Mouse (Mus musculus) liver, embryonic 16.5 days (tissue): Measurements from ENCODE around the gene Nudt16l1. TPM values are rescaled to one million over a fixed set of nuclear protein-coding genes. Genes with fewer than 3 reads are reported as not detected.

Source experiments
- ATAC-seq: fragments of 200-750 bp; cut with Nextera tagmentation; 2 replicates; pipeline ENCODE4 v1.8.0; 2017; ENCODE audit warnings: low read depth, mild to moderate bottlenecking, moderate number of reproducible peaks, moderate library complexity
- H3K27ac ChIP-seq: fragments of 300-500 bp; sonication (generic); 2 replicates; pipeline ENCODE4 v1.5.1; 2014; ENCODE audit warnings: mild to moderate bottlenecking, low read length
- H3K27me3 ChIP-seq: fragments of 300-500 bp; sonication (generic); 2 replicates; pipeline ENCODE4 v1.6.1; 2014; ENCODE audit warnings: low read depth, low read length, mixed read lengths; ENCODE audit not compliant: control insufficient read depth, insufficient read depth
- H3K36me3 ChIP-seq: fragments of 300-500 bp; sonication (generic); 2 replicates; pipeline ENCODE4 v1.6.1; 2014; ENCODE audit warnings: mild to moderate bottlenecking; ENCODE audit not compliant: control insufficient read depth, insufficient read depth
- H3K4me1 ChIP-seq: fragments of 300-500 bp; sonication (generic); 2 replicates; pipeline ENCODE4 v1.6.1; 2014; ENCODE audit warnings: low read depth, low read length, mixed read lengths; ENCODE audit not compliant: control insufficient read depth
- H3K4me2 ChIP-seq: fragments of 300-500 bp; sonication (generic); 2 replicates; pipeline ENCODE4 v1.6.1; 2014; ENCODE audit warnings: low read depth, low read length, mixed read lengths
- H3K4me3 ChIP-seq: fragments of 300-500 bp; sonication (generic); 2 replicates; pipeline ENCODE4 v1.5.1; 2014; ENCODE audit warnings: low read depth, mild to moderate bottlenecking, low read length
- H3K9ac ChIP-seq: fragments of 300-500 bp; sonication (generic); 2 replicates; pipeline ENCODE4 v1.6.1; 2014; ENCODE audit warnings: low read depth, low read length
- H3K9me3 ChIP-seq: fragments of 300-500 bp; sonication (generic); replicated peaks from 2 replicates; pipeline ENCODE4 v1.6.1; 2016; ENCODE audit warnings: low read length; ENCODE audit not compliant: control insufficient read depth
- WGBS: fragments of 180-500 bp; shearing (Covaris S2); extraction: QIAGEN DNeasy Blood & Tissue Kit; methylation state at CpG from one replicate; pipeline ENCODE4 v1.1.7; 2014; ENCODE audit not compliant: insufficient replicate concordance; 5-methylcytosine and 5-hydroxymethylcytosine counted together
- polyA plus RNA-seq: library from polyadenylated mRNA; unstranded; fragments of >200 nt; fragmentation: Nextera tagmentation; extraction: Ambion mirVana; gene quantifications from 2 replicates; pipeline ENCODE4 v1.2.1, GENCODE M21; 2015

Nudt16l1 gene
- polyA plus RNA-seq, 1 experiment from 2014 or later, result 49.1 TPM

DNA sequence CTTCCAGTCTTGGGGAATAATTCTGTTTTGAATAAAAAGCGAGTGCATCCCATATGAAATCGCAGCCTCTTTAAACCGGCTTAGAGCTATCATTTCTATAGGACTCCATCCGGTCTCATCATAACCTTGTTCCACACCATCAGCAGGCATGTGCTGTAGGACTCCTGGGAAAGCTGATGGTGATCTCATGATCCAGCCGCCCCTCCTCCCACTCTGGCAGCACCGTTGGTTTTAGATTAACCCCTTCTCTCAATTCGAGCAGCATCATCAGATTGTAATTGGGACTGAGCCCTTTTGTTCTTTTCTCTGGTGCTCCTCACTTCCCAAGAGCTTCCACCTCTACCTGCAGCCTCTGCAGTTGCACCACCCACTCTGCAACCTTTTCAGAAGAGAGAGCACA is 37.4 kb upstream of the Nudt16l1 start:
- Histone ChIP-seq H3K27me3 (no peaks in the 10 kb centered on the region), H3K4me2 (no peak overlapping the region), H3K4me1 (peaks cover 24% of the 10 kb centered on the region), H3K27ac (no peak overlapping the region), H3K4me3 (no peak overlapping the region), H3K9ac (no peak overlapping the region), H3K9me3 (no peaks in the 10 kb centered on the region), H3K36me3 (no peaks in the 10 kb centered on the region)
- 65% methylated on average over 7 of the region's 7 CpGs for WGBS
- ATAC-seq, result no peak

DNA sequence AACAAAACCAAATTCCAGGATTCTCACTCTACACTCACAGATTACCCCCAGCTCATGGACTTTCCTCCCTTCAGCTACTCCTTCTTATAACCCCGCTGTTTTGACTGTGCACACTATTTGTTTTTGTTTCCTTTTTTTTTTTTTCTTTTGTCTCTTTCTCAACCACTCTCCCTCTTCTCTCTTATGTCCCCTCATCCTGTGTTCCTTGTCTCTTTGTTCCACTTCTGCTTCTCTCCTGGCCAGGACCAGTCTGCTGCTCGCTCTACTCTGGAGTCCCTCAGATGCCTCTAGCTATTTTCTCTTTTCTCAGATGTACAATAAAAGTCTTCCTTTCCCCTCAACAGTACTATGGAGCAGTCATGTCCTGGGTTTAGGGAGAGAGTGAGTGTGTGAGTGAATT is 36.2 kb upstream of the Nudt16l1 start:
- H3K36me3 ChIP-seq, result no peaks in the 10 kb centered on the region
- no peak overlapping the region for H3K4me2 ChIP-seq
- no peak overlapping the region for H3K9ac ChIP-seq
- H3K27me3 ChIP-seq, result no peaks in the 10 kb centered on the region
- H3K4me3 ChIP-seq, result no peak overlapping the region
- WGBS, result 60% methylated on average over 2 of the region's 2 CpGs
- no peak overlapping the region for H3K27ac ChIP-seq
- H3K9me3 ChIP-seq, result no peaks in the 10 kb centered on the region
- ATAC-seq, result no peak
- H3K4me1 ChIP-seq, result peaks cover 11% of the 10 kb centered on the region

DNA sequence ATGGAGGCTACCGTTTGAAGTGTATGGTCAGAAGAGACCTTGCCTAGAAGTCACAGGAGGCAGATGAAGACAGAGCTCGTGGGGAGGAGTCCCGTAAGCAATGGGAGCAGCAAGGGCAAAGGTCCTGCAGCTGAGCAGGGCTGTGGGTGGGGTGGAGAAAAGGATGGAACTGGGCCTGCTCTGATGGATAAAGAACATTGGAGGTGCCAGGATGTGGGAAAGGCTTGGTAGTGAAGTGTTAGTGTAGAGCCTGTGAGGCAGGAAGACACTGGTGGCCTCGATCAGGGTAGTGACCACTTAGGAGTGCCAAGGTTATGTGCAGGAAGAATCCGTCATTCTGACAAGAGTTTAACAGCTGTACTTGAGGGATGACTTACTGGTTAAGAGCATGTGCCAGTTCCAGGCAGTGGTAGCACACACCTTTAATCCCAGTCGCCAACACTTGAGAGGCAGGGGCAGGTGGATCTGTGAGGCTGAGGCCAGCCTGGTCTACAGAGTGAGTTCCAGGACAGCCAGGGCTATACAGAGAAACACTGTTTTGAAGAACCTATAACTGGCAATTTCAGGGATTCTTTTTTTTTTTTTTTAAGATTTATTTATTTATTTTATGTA is 35.0 kb upstream of the Nudt16l1 start:
- H3K4me1 ChIP-seq, result peaks cover 11% of the 10 kb centered on the region
- no peaks in the 10 kb centered on the region for H3K9me3 ChIP-seq
- no peaks in the 10 kb centered on the region for H3K36me3 ChIP-seq
- H3K4me2 ChIP-seq, result no peak overlapping the region
- H3K27ac ChIP-seq, result no peak overlapping the region
- H3K9ac ChIP-seq, result no peak overlapping the region
- peak; percentile 26; the same call in 1 of the 2 replicates for ATAC-seq
- 61% methylated on average over 6 of the region's 6 CpGs for WGBS
- no peak overlapping the region for H3K4me3 ChIP-seq
- no peaks in the 10 kb centered on the region for H3K27me3 ChIP-seq

DNA sequence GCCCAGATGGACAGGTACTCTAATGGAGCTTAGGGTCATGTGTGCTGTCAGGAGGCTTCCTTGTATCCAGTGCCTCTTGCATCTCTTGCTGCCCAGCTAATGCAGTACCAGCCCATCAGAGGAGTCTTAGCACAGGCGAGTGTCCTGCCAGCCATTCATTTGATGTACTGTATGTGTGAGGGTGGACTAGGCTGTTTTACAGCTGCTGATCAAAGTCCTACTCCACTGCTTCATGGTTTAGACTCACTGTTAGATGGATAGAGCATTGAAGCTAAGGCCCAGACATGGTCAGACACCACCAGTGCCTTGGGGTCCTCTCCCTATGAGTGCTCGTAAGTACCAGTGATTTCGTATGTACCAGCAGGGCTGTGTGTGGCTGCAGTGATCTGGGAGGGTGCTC is 33.7 kb upstream of the Nudt16l1 start:
- Histone ChIP-seq H3K27ac (no peak overlapping the region), H3K9me3 (no peaks in the 10 kb centered on the region), H3K4me3 (no peak overlapping the region), H3K4me2 (no peak overlapping the region), H3K4me1 (peaks cover 11% of the 10 kb centered on the region), H3K27me3 (no peaks in the 10 kb centered on the region), H3K9ac (no peak overlapping the region), H3K36me3 (no peaks in the 10 kb centered on the region)
- ATAC-seq, result no peak
- WGBS, result 67% methylated on average over 3 of the region's 3 CpGs

DNA sequence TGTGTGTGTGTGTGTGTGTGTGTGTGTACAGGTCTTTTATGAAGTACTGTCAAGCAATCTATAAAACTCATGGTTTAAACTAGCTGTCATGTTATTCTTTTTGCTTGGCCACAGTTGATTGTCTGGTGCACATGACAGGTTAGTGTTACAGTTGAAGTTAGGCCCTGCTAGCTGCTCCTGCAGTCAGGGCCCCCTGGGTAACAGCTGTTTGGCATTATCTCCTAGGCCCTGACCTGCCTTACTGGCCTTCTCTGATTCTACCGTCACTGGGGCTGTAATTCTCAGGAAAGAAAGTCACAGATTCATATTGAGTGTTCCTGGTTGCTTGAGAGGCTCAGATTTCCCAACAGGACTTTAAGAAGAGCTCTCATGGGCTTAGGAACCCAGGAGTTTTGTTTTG is 33.0 kb upstream of the Nudt16l1 start:
- no peak for ATAC-seq
- 8% methylated on average over 1 of the region's 1 CpGs for WGBS

DNA sequence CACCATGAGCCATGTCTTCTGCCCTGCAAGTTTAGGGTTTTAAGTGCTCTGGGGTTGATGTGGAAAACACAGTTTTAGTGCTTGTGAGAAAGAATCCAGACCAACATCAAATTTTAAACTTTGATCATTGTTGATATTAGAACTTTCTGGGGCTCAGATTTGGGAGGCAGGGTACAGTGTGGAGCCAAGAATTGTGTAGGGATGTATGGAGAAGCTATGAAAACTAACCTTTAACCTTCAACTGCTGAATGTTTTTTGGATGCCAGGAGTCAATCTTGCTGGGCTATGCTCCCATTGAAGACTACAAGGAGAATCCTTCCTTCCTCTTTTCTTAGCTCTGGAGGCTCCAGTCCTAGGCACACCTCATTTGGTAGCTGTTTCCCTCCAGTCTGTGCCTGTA is 32.0 kb upstream of the Nudt16l1 start:
- peaks cover 11% of the 10 kb centered on the region for H3K4me1 ChIP-seq
- no peaks in the 10 kb centered on the region for H3K27me3 ChIP-seq
- H3K27ac ChIP-seq, result no peak overlapping the region
- H3K4me3 ChIP-seq, result no peak overlapping the region
- ATAC-seq, result no peak
- no peak overlapping the region for H3K4me2 ChIP-seq
- peaks cover 3% of the 10 kb centered on the region; the same call in 1 of the 2 replicates for H3K36me3 ChIP-seq
- no peak overlapping the region for H3K9ac ChIP-seq
- H3K9me3 ChIP-seq, result no peaks in the 10 kb centered on the region

More for the DNA sequence above, 33.0 kb upstream of the Nudt16l1 start:
- no peaks in the 10 kb centered on the region for H3K9me3 ChIP-seq
- H3K27ac ChIP-seq, result no peak overlapping the region
- H3K27me3 ChIP-seq, result no peaks in the 10 kb centered on the region
- no peaks in the 10 kb centered on the region for H3K36me3 ChIP-seq
- no peak overlapping the region for H3K4me3 ChIP-seq
- H3K9ac ChIP-seq, result no peak overlapping the region
- peaks cover 11% of the 10 kb centered on the region for H3K4me1 ChIP-seq
- no peak overlapping the region for H3K4me2 ChIP-seq

DNA sequence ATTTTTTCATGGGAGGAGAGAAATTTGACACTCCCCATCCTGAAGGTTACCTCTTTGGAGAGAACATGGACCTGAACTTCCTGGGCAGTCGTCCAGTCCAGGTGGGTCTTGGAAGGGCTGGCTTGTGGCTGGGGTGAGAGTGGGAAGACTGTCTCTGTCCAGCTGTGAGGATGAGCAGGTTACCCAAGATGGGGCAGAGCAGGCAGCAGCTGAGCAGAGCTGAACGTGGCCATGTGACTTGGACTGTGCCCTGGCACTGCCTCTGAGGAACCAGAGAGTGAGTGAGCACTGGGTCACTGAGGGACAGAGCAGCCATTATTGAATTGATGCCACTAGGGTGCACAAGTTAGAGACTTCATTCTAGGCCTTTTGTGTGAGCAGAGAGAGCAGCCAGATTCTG is 31.2 kb upstream of the Nudt16l1 start:
- H3K4me2 ChIP-seq, result no peak overlapping the region
- no peak overlapping the region for H3K27ac ChIP-seq
- H3K9ac ChIP-seq, result no peak overlapping the region
- peaks cover 7% of the 10 kb centered on the region; the same call in 1 of the 2 replicates for H3K36me3 ChIP-seq
- H3K4me3 ChIP-seq, result no peak overlapping the region
- WGBS, result 32% methylated on average over 2 of the region's 2 CpGs
- peaks cover 11% of the 10 kb centered on the region for H3K4me1 ChIP-seq
- ATAC-seq, result no peak
- H3K27me3 ChIP-seq, result no peaks in the 10 kb centered on the region
- no peaks in the 10 kb centered on the region for H3K9me3 ChIP-seq

DNA sequence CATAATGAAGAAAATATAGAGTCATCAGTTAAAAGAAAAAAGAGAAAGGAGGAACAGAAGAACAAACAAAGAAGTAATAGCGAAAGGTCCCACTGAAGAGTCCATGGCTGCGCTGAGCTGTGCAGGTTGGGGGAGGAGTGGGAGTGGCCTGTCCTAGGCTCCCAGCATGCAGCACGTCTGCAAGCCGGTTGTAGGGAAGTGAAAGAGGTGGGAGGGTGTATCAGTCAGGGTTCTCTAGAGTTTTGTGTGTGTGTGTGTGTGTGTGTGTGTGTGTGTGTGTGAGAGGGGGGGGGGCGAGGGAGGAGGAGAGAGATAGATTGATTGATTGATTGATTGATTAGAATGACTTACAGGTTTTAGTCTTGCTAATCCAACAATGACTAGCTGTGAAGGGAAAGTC is 30.6 kb upstream of the Nudt16l1 start:
- Histone ChIP-seq H3K9ac (no peak overlapping the region), H3K27me3 (no peaks in the 10 kb centered on the region), H3K4me1 (peaks cover 11% of the 10 kb centered on the region), H3K36me3 (peaks cover 7% of the 10 kb centered on the region; the same call in 1 of the 2 replicates), H3K4me3 (no peak overlapping the region), H3K27ac (no peak overlapping the region), H3K9me3 (no peaks in the 10 kb centered on the region), H3K4me2 (no peak overlapping the region)
- ATAC-seq, result peak; percentile 69
- 28% methylated on average over 4 of the region's 5 CpGs for WGBS

DNA sequence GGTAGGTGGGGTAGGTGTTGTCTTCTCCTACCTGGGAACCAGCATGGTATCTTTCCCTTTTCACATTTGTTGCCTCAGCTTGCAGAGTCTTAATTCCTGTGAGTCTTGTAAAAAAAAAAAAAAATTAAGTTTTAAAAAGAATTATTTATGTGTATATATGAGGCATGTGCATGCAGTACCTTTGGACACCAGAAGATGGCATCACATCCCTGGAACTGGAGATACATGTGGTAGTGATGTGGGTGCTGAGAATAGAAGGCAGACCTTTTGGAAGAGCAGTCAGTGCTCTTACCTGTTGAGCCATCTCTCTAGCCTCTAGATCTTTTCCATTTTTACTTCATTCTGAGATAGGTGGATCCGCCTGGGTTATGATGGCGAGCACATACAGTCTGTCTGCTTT is 28.8 kb upstream of the Nudt16l1 start:
- no peak overlapping the region for H3K27ac ChIP-seq
- H3K9me3 ChIP-seq, result no peaks in the 10 kb centered on the region
- H3K4me2 ChIP-seq, result no peak overlapping the region
- H3K4me3 ChIP-seq, result no peak overlapping the region
- WGBS, result 86% methylated on average over 2 of the region's 2 CpGs
- H3K36me3 ChIP-seq, result peaks cover 7% of the 10 kb centered on the region; the same call in 1 of the 2 replicates
- H3K27me3 ChIP-seq, result no peaks in the 10 kb centered on the region
- H3K4me1 ChIP-seq, result peaks cover 10% of the 10 kb centered on the region
- no peak for ATAC-seq
- H3K9ac ChIP-seq, result no peak overlapping the region
